Mouse (Mus musculus): ENCODE data around the gene Nfix. TPM values are rescaled to one million over a fixed set of nuclear protein-coding genes. Genes with fewer than 3 reads are reported as not detected.

The Nfix gene
- polyA plus RNA-seq, 1 experiment from 2014 or later: 36.6 TPM

DNA sequence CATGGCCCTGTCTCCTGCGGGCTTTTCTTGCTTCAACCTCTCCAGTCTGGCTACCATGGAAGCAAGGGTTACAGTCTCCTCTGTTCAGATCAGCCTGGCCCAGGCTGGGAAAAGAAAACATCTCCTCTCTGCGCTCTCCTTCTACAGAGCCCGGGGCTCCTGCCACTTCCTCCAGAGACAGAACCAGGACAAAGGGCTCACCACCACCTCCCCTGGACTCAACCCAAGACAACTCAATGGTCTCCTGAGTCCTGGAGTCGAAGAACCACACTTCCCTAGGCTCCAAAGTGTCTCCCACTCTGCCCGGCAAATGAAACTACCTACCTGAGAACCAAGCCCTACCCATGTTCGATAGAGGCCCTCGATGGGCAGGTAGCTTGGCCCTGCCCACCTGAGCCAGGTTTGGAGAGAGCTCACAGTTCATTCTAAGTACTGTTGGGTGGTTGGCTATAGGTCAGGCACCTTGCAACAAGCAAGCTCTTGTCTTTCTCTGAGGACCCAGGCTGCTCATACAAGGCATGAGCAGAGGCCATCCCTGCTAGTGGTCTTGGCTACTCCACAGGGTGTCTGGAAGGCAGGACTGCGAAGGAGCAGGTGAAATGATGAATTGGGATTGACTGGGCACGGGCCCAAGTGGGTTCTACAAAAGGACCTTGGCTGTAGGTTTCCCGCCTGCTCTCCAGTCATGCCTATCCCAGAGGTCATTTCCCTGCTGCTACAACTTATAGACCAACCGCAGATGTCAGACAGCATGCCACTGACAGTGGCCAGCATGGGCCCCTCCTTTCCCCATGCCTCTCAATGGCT lies 68.6 kb downstream of the Nfix start:
- H3K27ac ChIP-seq (replicated peaks): peak overlapping the region; percentile 88
- WGBS: 44% methylated on average over 11 of the region's 11 CpGs
- 0 out of 2 replicates have a peak overlapping the region, but pooled peaks have one; percentile 23 for H3K4me2 ChIP-seq (replicated peaks; ENCODE audit: low read depth)
- H3K9me3 ChIP-seq (ENCODE audit: control insufficient read depth, low read length): no peaks in the 10 kb centered on the region
- H3K27me3 ChIP-seq (ENCODE audit: control insufficient read depth, insufficient read depth, low read length): no peaks in the 10 kb centered on the region
- ATAC-seq (ENCODE audit: low FRiP score, low TSS enrichment): peak; percentile 33; the same call in 1 of the 2 replicates
- no peaks in the 10 kb centered on the region; the same call in 1 of the 2 replicates for H3K36me3 ChIP-seq (ENCODE audit: control insufficient read depth, insufficient read depth, low read length)
- peak; percentile 56 for DNase-seq (ENCODE audit: low spot score)
- TF ChIP-seq CTCF (IDR thresholded peaks at IDR 0.05; ENCODE audit: low read depth) (no peak), EP300 (optimal IDR thresholded peaks at IDR 0.05) (no peak)
- peaks cover 27% of the 10 kb centered on the region for H3K4me1 ChIP-seq (replicated peaks; ENCODE audit: control insufficient read depth, insufficient read depth)
- H3K4me3 ChIP-seq (ENCODE audit: low read depth, low read length): no peak overlapping the region
- peak overlapping the region; percentile 47 for H3K9ac ChIP-seq (ENCODE audit: low read length)

DNA sequence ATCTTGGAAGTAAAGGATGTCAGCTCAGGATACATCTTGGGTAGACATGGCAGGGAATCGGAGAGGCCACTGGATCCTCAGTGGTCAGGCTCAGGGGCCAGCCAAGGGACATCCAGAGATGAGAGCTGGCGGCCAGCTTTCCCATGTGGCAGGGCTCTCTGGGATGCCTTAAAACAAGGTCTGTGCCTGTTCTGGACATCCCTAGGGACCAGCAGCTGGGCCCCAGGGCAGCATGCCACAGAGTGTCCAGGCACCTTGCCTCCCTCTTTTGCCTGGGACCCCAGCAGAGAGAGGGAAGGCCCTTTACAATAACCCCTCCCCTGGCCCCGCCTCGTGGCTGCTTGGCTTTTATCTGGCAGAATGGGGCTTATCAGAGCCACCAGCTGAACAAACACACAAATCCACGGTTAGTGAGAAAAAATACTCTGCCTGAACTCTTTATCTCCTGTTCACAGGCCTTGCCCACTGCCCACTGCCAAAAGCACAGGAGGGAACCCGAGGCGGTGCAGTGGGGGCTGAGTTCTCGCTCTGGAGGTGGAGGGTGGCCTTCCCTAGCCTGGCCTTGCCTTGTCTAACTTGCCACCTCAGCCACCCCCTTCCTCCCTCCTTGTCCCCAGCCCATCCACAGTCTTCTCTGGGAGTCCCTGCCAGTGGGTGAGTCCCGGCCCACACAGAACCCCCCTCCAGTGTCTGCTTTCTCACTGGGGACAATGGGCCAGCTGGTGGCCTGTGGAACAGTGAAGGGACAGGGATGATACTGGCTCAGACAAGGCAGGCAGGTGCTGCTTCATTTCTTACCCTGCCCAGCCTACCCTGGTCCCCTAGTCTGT lies 69.4 kb downstream of the Nfix start:
- Histone ChIP-seq H3K4me3 (ENCODE audit: low read depth, low read length) (no peak overlapping the region), H3K27ac (replicated peaks) (peak overlapping the region; percentile 88), H3K9ac (ENCODE audit: low read length) (peak overlapping the region; percentile 47), H3K36me3 (ENCODE audit: control insufficient read depth, insufficient read depth, low read length) (no peaks in the 10 kb centered on the region), H3K4me2 (replicated peaks; ENCODE audit: low read depth) (peak overlapping the region; percentile 23; the same call in 1 of the 2 replicates), H3K4me1 (replicated peaks; ENCODE audit: control insufficient read depth, insufficient read depth) (peaks cover 27% of the 10 kb centered on the region), H3K9me3 (ENCODE audit: control insufficient read depth, low read length) (no peaks in the 10 kb centered on the region), H3K27me3 (ENCODE audit: control insufficient read depth, insufficient read depth, low read length) (no peaks in the 10 kb centered on the region)
- TF ChIP-seq EP300 (optimal IDR thresholded peaks at IDR 0.05) (no peak), CTCF (IDR thresholded peaks at IDR 0.05; ENCODE audit: low read depth) (no peak)
- DNase-seq (ENCODE audit: low spot score) (peak; percentile 75), ATAC-seq (ENCODE audit: low FRiP score, low TSS enrichment) (peak; percentile 26; the same call in 1 of the 2 replicates)
- WGBS: 46% methylated on average over 9 of the region's 9 CpGs

DNA sequence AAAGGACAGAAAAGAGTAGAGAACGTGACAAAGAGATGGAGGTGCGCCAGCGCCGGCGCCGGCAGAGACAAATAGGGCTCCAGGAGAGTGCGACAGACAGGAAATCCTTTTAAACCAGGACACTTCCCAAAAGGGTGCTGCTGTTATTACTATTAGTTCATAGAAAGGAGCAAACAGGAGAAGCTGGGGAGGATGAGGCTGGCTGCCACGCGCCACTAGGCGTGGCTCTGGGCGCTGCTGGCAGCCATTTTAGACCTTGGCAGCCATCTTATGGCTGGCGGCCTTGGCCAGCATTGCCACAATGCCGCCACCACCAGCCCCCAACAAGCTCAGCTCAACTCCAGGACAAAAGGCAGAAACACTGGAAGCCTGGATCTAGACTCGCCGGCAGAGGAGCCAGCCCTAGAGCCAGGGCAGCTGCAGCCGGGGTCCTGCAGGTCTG lies 70.2 kb downstream of the Nfix start:
- H3K36me3 ChIP-seq (ENCODE audit: control insufficient read depth, insufficient read depth, low read length): 0 out of 2 replicates have a peak, but pooled peaks cover 2% of the 10 kb centered on the region
- WGBS: 70% methylated on average over 16 of the region's 16 CpGs
- peak overlapping the region; percentile 88 for H3K27ac ChIP-seq (replicated peaks)
- no peak overlapping the region for H3K4me3 ChIP-seq (ENCODE audit: low read depth, low read length)
- no peaks in the 10 kb centered on the region for H3K27me3 ChIP-seq (ENCODE audit: control insufficient read depth, insufficient read depth, low read length)
- H3K4me2 ChIP-seq (replicated peaks; ENCODE audit: low read depth): no peak overlapping the region
- no peak for ATAC-seq (ENCODE audit: low FRiP score, low TSS enrichment)
- no peak for DNase-seq (ENCODE audit: low spot score)
- no peaks in the 10 kb centered on the region for H3K9me3 ChIP-seq (ENCODE audit: control insufficient read depth, low read length)
- H3K9ac ChIP-seq (ENCODE audit: low read length): no peak overlapping the region
- TF ChIP-seq CTCF (IDR thresholded peaks at IDR 0.05; ENCODE audit: low read depth) (no peak), EP300 (optimal IDR thresholded peaks at IDR 0.05) (no peak)
- peaks cover 33% of the 10 kb centered on the region for H3K4me1 ChIP-seq (replicated peaks; ENCODE audit: control insufficient read depth, insufficient read depth)

DNA sequence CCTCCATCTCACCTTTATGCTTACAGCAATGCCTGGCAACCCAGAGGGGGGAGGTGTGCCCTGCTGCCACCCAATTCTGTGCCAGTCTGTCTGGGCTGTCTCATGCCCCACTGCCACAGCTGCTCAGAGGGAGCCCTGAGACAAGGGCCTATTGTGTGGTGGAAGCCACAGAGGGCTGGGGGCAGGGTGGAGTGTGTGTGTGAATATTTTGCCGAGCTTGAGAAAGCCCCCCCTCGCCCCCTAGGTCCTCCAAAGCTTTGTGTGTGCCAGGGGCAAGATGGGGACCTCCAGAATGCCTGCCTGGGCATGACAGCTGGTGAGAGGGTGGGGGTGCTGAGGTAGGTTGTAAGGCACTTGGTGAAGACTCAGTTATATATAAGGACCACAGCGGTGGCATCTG lies 71.7 kb downstream of the Nfix start:
- no peak for TF ChIP-seq CTCF (IDR thresholded peaks at IDR 0.05; ENCODE audit: low read depth)
- no peak for TF ChIP-seq EP300 (optimal IDR thresholded peaks at IDR 0.05)
- Histone ChIP-seq H3K27ac (replicated peaks) (no peak overlapping the region), H3K4me3 (ENCODE audit: low read depth, low read length) (no peak overlapping the region), H3K4me2 (replicated peaks; ENCODE audit: low read depth) (no peak overlapping the region), H3K4me1 (replicated peaks; ENCODE audit: control insufficient read depth, insufficient read depth) (peaks cover 43% of the 10 kb centered on the region), H3K27me3 (ENCODE audit: control insufficient read depth, insufficient read depth, low read length) (no peaks in the 10 kb centered on the region), H3K9me3 (ENCODE audit: control insufficient read depth, low read length) (no peaks in the 10 kb centered on the region), H3K9ac (ENCODE audit: low read length) (no peak overlapping the region), H3K36me3 (ENCODE audit: control insufficient read depth, insufficient read depth, low read length) (0 out of 2 replicates have a peak, but pooled peaks cover 2% of the 10 kb centered on the region)
- no peak for ATAC-seq (ENCODE audit: low FRiP score, low TSS enrichment)
- 72% methylated on average over 3 of the region's 3 CpGs for WGBS
- DNase-seq (ENCODE audit: low spot score): no peak

DNA sequence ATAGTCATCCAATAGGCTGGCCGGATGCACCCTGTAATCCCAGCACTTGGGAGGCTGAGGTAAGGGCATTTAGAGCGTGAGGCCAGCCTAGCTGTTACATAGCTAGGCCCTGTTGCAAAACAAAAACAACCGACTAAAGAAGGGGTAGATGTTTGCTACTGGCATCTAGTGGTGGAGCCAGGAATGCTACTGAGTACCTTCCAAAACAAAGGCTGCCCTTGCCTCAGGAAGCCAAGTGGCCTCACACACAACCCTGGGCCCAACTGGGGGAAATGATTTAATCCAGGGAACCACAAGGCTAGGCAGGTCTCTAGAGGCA lies 74.2 kb downstream of the Nfix start:
- Histone ChIP-seq H3K9ac (ENCODE audit: low read length) (no peak overlapping the region), H3K9me3 (ENCODE audit: control insufficient read depth, low read length) (no peaks in the 10 kb centered on the region), H3K36me3 (ENCODE audit: control insufficient read depth, insufficient read depth, low read length) (peaks cover 7% of the 10 kb centered on the region; the same call in 1 of the 2 replicates), H3K4me1 (replicated peaks; ENCODE audit: control insufficient read depth, insufficient read depth) (peaks cover 35% of the 10 kb centered on the region), H3K4me3 (ENCODE audit: low read depth, low read length) (no peak overlapping the region), H3K4me2 (replicated peaks; ENCODE audit: low read depth) (no peak overlapping the region), H3K27me3 (ENCODE audit: control insufficient read depth, insufficient read depth, low read length) (no peaks in the 10 kb centered on the region), H3K27ac (replicated peaks) (peak overlapping the region; percentile 78; the same call in 1 of the 2 replicates)
- DNase-seq (ENCODE audit: low spot score): no peak
- peak; percentile 68 for TF ChIP-seq CTCF (IDR thresholded peaks at IDR 0.05; ENCODE audit: low read depth)
- TF ChIP-seq EP300 (optimal IDR thresholded peaks at IDR 0.05): no peak
- no peak for ATAC-seq (ENCODE audit: low FRiP score, low TSS enrichment)
- WGBS: 22% methylated on average over 3 of the region's 3 CpGs

Measured in stomach, postnatal 0 days (tissue).